Mouse (Mus musculus) embryonic facial prominence, embryonic 13.5 days (tissue): Measurements from ENCODE around the gene Rpusd3. TPM values are rescaled to one million over a fixed set of nuclear protein-coding genes. Genes with fewer than 3 reads are reported as not detected.

Experiments
- microRNA-seq: library from miRNA; unstranded; fragments of <30 nt; microRNA quantifications from one replicate; pipeline ENCODE4, GENCODE M21; 2016
- polyA plus RNA-seq: library from polyadenylated mRNA; unstranded; fragments of >200 nt; fragmentation: Nextera tagmentation; extraction: Ambion mirVana; gene quantifications from 2 replicates; pipeline ENCODE4 v1.2.1, GENCODE M21; 2015

The Rpusd3 gene
- polyA plus RNA-seq, 1 experiment from 2014 or later: 32.1 TPM

Small RNA genes within 50 kb of the gene (microRNA-seq; reads per million reads assigned to microRNA genes)
- gene Gm24387: not detected

Other genes starting within 250 kb of the Rpusd3 start
- 1.8 and 2.5 TPM in 2 replicates for gene Lhfpl4, start 224.0 kb downstream of the Rpusd3 start, polyA plus RNA-seq
- gene Mtmr14, start 181.5 kb downstream of the Rpusd3 start, polyA plus RNA-seq: 31.6 and 37.2 TPM in 2 replicates
- 0.06 and 0.37 TPM in 2 replicates for gene Cpne9, start 137.0 kb downstream of the Rpusd3 start, polyA plus RNA-seq
- gene Brpf1, start 112.2 kb downstream of the Rpusd3 start, polyA plus RNA-seq: 19.1 and 20.4 TPM in 2 replicates
- 13.6 and 13.9 TPM in 2 replicates for gene Ogg1, start 92.4 kb downstream of the Rpusd3 start, polyA plus RNA-seq
- gene Camk1, start 75.4 kb downstream of the Rpusd3 start, polyA plus RNA-seq: 95.2 and 97.8 TPM in 2 replicates
- gene Tada3, start 41.5 kb downstream of the Rpusd3 start, polyA plus RNA-seq: 47.5 and 51.9 TPM in 2 replicates
- 357 and 384 TPM in 2 replicates for gene Arpc4, start 41.2 kb downstream of the Rpusd3 start, polyA plus RNA-seq
- gene Ttll3, start 30.1 kb downstream of the Rpusd3 start, polyA plus RNA-seq: 4.3 and 5.3 TPM in 2 replicates
- not detected in 2 replicates for gene Cidec, start 16.4 kb upstream of the Rpusd3 start, polyA plus RNA-seq
- 82.7 and 93.2 TPM in 2 replicates for gene Jagn1, start 23.2 kb upstream of the Rpusd3 start, polyA plus RNA-seq
- gene Il17re, start 39.1 kb upstream of the Rpusd3 start, polyA plus RNA-seq: 9.1 and 9.2 TPM in 2 replicates
- 7.0 and 7.9 TPM in 2 replicates for gene Il17rc, start 52.1 kb upstream of the Rpusd3 start, polyA plus RNA-seq
- 13.9 and 14.6 TPM in 2 replicates for gene Creld1, start 64.0 kb upstream of the Rpusd3 start, polyA plus RNA-seq
- 2.3 and 2.6 TPM in 2 replicates for gene Prrt3, start 82.6 kb upstream of the Rpusd3 start, polyA plus RNA-seq
- 95.2 and 96.1 TPM in 2 replicates for gene Emc3, start 112.3 kb upstream of the Rpusd3 start, polyA plus RNA-seq
- gene Fancd2, start 112.3 kb upstream of the Rpusd3 start, polyA plus RNA-seq: 13.6 and 14.4 TPM in 2 replicates
- gene Fancd2os, start 181.4 kb upstream of the Rpusd3 start, polyA plus RNA-seq: not detected in 2 replicates
- 233 and 240 TPM in 2 replicates for gene Brk1, start 185.4 kb upstream of the Rpusd3 start, polyA plus RNA-seq
- 48.0 and 50.0 TPM in 2 replicates for gene Vhl, start 204.6 kb upstream of the Rpusd3 start, polyA plus RNA-seq
- 2.4 and 2.8 TPM in 2 replicates for gene Irak2, start 219.1 kb upstream of the Rpusd3 start, polyA plus RNA-seq